Mouse (Mus musculus) liver, adult 2 months (tissue): Measurements from ENCODE around the gene Znrf1.

Source experiments
- CTCF ChIP-seq: fragments of 200-500 bp; IDR thresholded peaks from 2 replicates; pipeline ENCODE4 v1.5.1; 2011; ENCODE audit warnings: low read depth, low read length, control low read depth
- POLR2A ChIP-seq: fragments of 200-500 bp; IDR thresholded peaks from 2 replicates; pipeline ENCODE4 v1.6.1; 2011; ENCODE audit warnings: low read length, control low read depth; ENCODE audit not compliant: insufficient read depth; ENCODE audit errors: extremely low read depth

- no peak for TF ChIP-seq POLR2A
- TF ChIP-seq CTCF, result no peak
Measured at GRCm38 (mm10) chr8:111626933-111627332, 91.0 kb downstream of the Znrf1 start.
